Mouse (Mus musculus) thymus, postnatal 10 days (tissue): ENCODE measurements around the gene 1700020L24Rik.
A peak's percentile ranks its signal among the peaks of the same experiment; 100 is the strongest.

Experiments used
- DNase-seq, 2 experiments: peaks; one replicate each; pipeline ENCODE4 v3.0.0; 2021; ENCODE audit warnings: low spot score in 2 of 2

The 1700020L24Rik gene

GRCm38 (mm10) chr11:83440081-83441064, 2.9 kb downstream of the 1700020L24Rik start:
- DNase-seq: peak; percentile 78 to 91

- no peak for DNase-seq
Measured at GRCm38 (mm10) chr11:83441235-83441634, 3.8 kb downstream of the 1700020L24Rik start.

GRCm38 (mm10) chr11:83442596-83443267, 5.3 kb downstream of the 1700020L24Rik start:
- peak; percentile 28 to 64 for DNase-seq

- DNase-seq: no peak
Measured at GRCm38 (mm10) chr11:83443824-83444223, 6.3 kb downstream of the 1700020L24Rik start.

GRCm38 (mm10) chr11:83445001-83445400, 7.5 kb downstream of the 1700020L24Rik start:
- DNase-seq: no peak

GRCm38 (mm10) chr11:83447612-83448011, 10.1 kb downstream of the 1700020L24Rik start:
- DNase-seq: no peak

GRCm38 (mm10) chr11:83448021-83448926, 10.8 kb downstream of the 1700020L24Rik start:
- no peak for DNase-seq

- DNase-seq: no peak
Measured at GRCm38 (mm10) chr11:83448927-83449236, 11.4 kb downstream of the 1700020L24Rik start.

- no peak for DNase-seq
Measured at GRCm38 (mm10) chr11:83449298-83449697, 11.8 kb downstream of the 1700020L24Rik start.

GRCm38 (mm10) chr11:83450550-83450949, 13.1 kb downstream of the 1700020L24Rik start:
- no peak for DNase-seq

GRCm38 (mm10) chr11:83451281-83451680, 13.8 kb downstream of the 1700020L24Rik start:
- no peak for DNase-seq

GRCm38 (mm10) chr11:83454548-83454947, 17.1 kb downstream of the 1700020L24Rik start:
- no peak for DNase-seq

GRCm38 (mm10) chr11:83455608-83456007, 18.1 kb downstream of the 1700020L24Rik start:
- no peak for DNase-seq

GRCm38 (mm10) chr11:83457257-83457656, 19.8 kb downstream of the 1700020L24Rik start:
- DNase-seq: no peak

- no peak for DNase-seq
Measured at GRCm38 (mm10) chr11:83457912-83458601, 20.6 kb downstream of the 1700020L24Rik start.

GRCm38 (mm10) chr11:83461462-83462027, 24.1 kb downstream of the 1700020L24Rik start:
- no peak for DNase-seq

- no peak for DNase-seq
Measured at GRCm38 (mm10) chr11:83462711-83463244, 25.3 kb downstream of the 1700020L24Rik start, which contains the start of gene Mmp28. Gene Mmp28, minus strand, starts transcription at chr11:83463071.

- no peak for DNase-seq
Measured at GRCm38 (mm10) chr11:83465976-83466375, 28.5 kb downstream of the 1700020L24Rik start.

- no peak for DNase-seq
Measured at GRCm38 (mm10) chr11:83467120-83467652, 29.7 kb downstream of the 1700020L24Rik start.

- DNase-seq: no peak
Measured at GRCm38 (mm10) chr11:83468765-83469164, 31.3 kb downstream of the 1700020L24Rik start.
